Mouse (Mus musculus) brain, embryonic 14.5 days (tissue): ENCODE data around the gene Rab43. TPM values are rescaled to one million over a fixed set of nuclear protein-coding genes. Genes with fewer than 3 reads are reported as not detected.
"Not testable (repeated sequence)": the region's sequence is repeated elsewhere in the genome, so short reads cannot be mapped to it uniquely, and the experiment has no call there.

Source experiments
- DNase-seq: peaks from one replicate; pipeline ENCODE4 v3.0.0-alpha.2; 2011; ENCODE audit warnings: low read depth
- CTCF ChIP-seq: fragments of 200-500 bp; IDR thresholded peaks from 2 replicates; pipeline ENCODE4 v1.5.1; 2012; ENCODE audit warnings: inconsistent platforms, mild to moderate bottlenecking, moderate library complexity, borderline replicate concordance; ENCODE audit not compliant: insufficient read depth, insufficient read length; ENCODE audit errors: extremely low read depth
- POLR2A ChIP-seq: fragments of 200-500 bp; IDR thresholded peaks from 2 replicates; pipeline ENCODE4 v1.6.1; 2012; ENCODE audit warnings: mild to moderate bottlenecking, inconsistent platforms, borderline replicate concordance; ENCODE audit not compliant: poor library complexity, insufficient read depth, insufficient read length, severe bottlenecking; ENCODE audit errors: extremely low read depth
- polyA plus RNA-seq: library from polyadenylated mRNA; depleted of rRNA; stranded (reverse); fragments of >200 nt; gene quantifications from 2 replicates; pipeline ENCODE4 v1.2.3, GENCODE M21; 2012

Rab43 gene
- polyA plus RNA-seq, 1 experiment, result 13.4 TPM

GRCm38 (mm10) chr6:87779174-87780165, 32.5 kb downstream of the Rab43 start:
- no peak for DNase-seq
- TF ChIP-seq CTCF (peak; percentile 4; the same call in 1 of the 2 replicates), POLR2A (no peak)

- no peak for TF ChIP-seq CTCF
- TF ChIP-seq POLR2A, result no peak
These were observed 33.4 kb downstream of the Rab43 start for GRCm38 (mm10) chr6:87778294-87779173.

GRCm38 (mm10) chr6:87777842-87778241, 34.1 kb downstream of the Rab43 start, which contains the start of gene Gp9:
Gene Gp9 (plus strand): TSS chr6:87778072.
- no peak for DNase-seq
- no peak for TF ChIP-seq POLR2A
- TF ChIP-seq CTCF, result no peak

More at GRCm38 (mm10) chr6:87778294-87779173, 33.4 kb downstream of the Rab43 start:
- DNase-seq, result peak; percentile 4

- TF ChIP-seq CTCF (no peak), POLR2A (no peak)
- no peak for DNase-seq
These were observed 35.3 kb downstream of the Rab43 start for GRCm38 (mm10) chr6:87776663-87777062.

GRCm38 (mm10) chr6:87775588-87776245, 36.2 kb downstream of the Rab43 start:
- DNase-seq, result no peak
- TF ChIP-seq CTCF (no peak), POLR2A (no peak)

GRCm38 (mm10) chr6:87774909-87775308, 37.1 kb downstream of the Rab43 start:
- DNase-seq, result no peak
- no peak for TF ChIP-seq POLR2A
- no peak for TF ChIP-seq CTCF

GRCm38 (mm10) chr6:87774466-87774865, 37.5 kb downstream of the Rab43 start:
- DNase-seq, result no peak
- TF ChIP-seq CTCF, result no peak
- TF ChIP-seq POLR2A, result no peak

- TF ChIP-seq POLR2A, result no peak
- peak; percentile 35; the same call in 1 of the 2 replicates for TF ChIP-seq CTCF
- peak; percentile 27 for DNase-seq
These were observed 41.3 kb downstream of the Rab43 start for GRCm38 (mm10) chr6:87770626-87771025.

- not testable (repeated sequence) for DNase-seq
These were observed 47.7 kb downstream of the Rab43 start for GRCm38 (mm10) chr6:87764296-87764695.

- peak; percentile 39 for DNase-seq
- TF ChIP-seq POLR2A (no peak), CTCF (peak; percentile 46; the same call in 1 of the 2 replicates)
These were observed 48.3 kb downstream of the Rab43 start for GRCm38 (mm10) chr6:87763376-87764280.
